Mouse (Mus musculus) liver, postnatal 0 days (tissue): ENCODE measurements around the gene Comt.

ENCODE experiments used
- CTCF ChIP-seq: sonication (generic); IDR thresholded peaks from 2 replicates; pipeline ENCODE4 v1.5.1; 2016; ENCODE audit warnings: antibody characterized with exemption, low read depth
- EP300 ChIP-seq: IDR thresholded peaks from 2 replicates; pipeline ENCODE4 v1.6.1; 2016; ENCODE audit warnings: antibody characterized with exemption, low read depth, mild to moderate bottlenecking

- TF ChIP-seq CTCF (no peak), EP300 (peak; percentile 74)
Measured at GRCm38 (mm10) chr16:18416094-18416761, 10.4 kb downstream of the Comt start.
